Mouse (Mus musculus): ENCODE results near the gene Usp21. TPM values are rescaled to one million over a fixed set of nuclear protein-coding genes. Genes with fewer than 3 reads are reported as not detected.

Usp21 gene
- total and polyA plus RNA-seq, 3 experiments, result 10.0 to 66.4 TPM; not detected in 1

- Histone ChIP-seq H3K27me3 (ENCODE audit: control insufficient read depth in 1 of 2, insufficient read depth in 2 of 2, low read length in 2 of 2) (no peaks in the 10 kb centered on the region), H3K9me3 (replicated peaks; ENCODE audit: insufficient read depth, low read length) (no peaks in the 10 kb centered on the region), H3K27ac (ENCODE audit: control insufficient read depth, low read depth, low read length) (no peak overlapping the region), H3K4me1 (ENCODE audit: control insufficient read depth in 1 of 2, insufficient read depth in 2 of 2, low read length in 2 of 2) (peaks cover 0 to 16% of the 10 kb centered on the region in 2 experiments; a peak in 3 of 4 replicates), H3K36me3 (ENCODE audit: control insufficient read depth in 1 of 2, insufficient read depth in 2 of 2, low read length in 2 of 2) (peaks cover 0 to 8% of the 10 kb centered on the region in 2 experiments; a peak in 2 of 4 replicates), H3K4me3 (ENCODE audit: control insufficient read depth in 1 of 2, insufficient read depth in 1 of 2, low read depth in 2 of 2, low read length in 2 of 2) (no peak overlapping the region), H3K79me2 (ENCODE audit: control insufficient read depth, insufficient read depth, low read length, poor library complexity) (peaks cover 10% of the 10 kb centered on the region; the same call in 1 of the 2 replicates), H3K9ac (ENCODE audit: control insufficient read depth, low read depth, low read length, poor library complexity, severe bottlenecking) (no peak overlapping the region)
- DNase-seq (ENCODE audit: low read depth, low spot score), result no peak
- TF ChIP-seq CHD1 (IDR thresholded peaks at IDR 0.05; ENCODE audit: low read depth, low read length) (no peak), ZNF384 (IDR thresholded peaks at IDR 0.05; ENCODE audit: low read depth, low read length) (peak; percentile 43; the same call in 1 of the 2 replicates)
Measured at GRCm38 (mm10) chr1:171283188-171284160, 4.3 kb downstream of the Usp21 start.

- DNase-seq (ENCODE audit: low read depth, low spot score), result no peak
- peaks cover 7% of the 10 kb centered on the region; the same call in 1 of the 2 replicates for H3K79me2 ChIP-seq (ENCODE audit: control insufficient read depth, insufficient read depth, low read length, poor library complexity)
- TF ChIP-seq POLR2AphosphoS5 (IDR thresholded peaks at IDR 0.05; ENCODE audit: borderline replicate concordance, low read depth, low read length) (no peak), POLR2AphosphoS2 (IDR thresholded peaks at IDR 0.05; ENCODE audit: low read length) (no peak), MAX (IDR thresholded peaks at IDR 0.05; ENCODE audit: low read length) (no peak), SIN3A (IDR thresholded peaks at IDR 0.05; ENCODE audit: low read length) (no peak), MEF2A (IDR thresholded peaks at IDR 0.05; ENCODE audit: extremely low read depth, insufficient replicate concordance, low read depth, low read length, poor library complexity, severe bottlenecking) (no peak)
- H3K4me3 ChIP-seq (ENCODE audit: control insufficient read depth in 1 of 2, insufficient read depth in 1 of 2, low read depth in 2 of 2, low read length in 2 of 2), result peak overlapping the region; percentile 62 to 80
- H3K9me3 ChIP-seq (replicated peaks; ENCODE audit: insufficient read depth, low read length), result no peaks in the 10 kb centered on the region
- peak overlapping the region; percentile 85 for H3K9ac ChIP-seq (ENCODE audit: control insufficient read depth, low read depth, low read length, poor library complexity, severe bottlenecking)
- H3K4me1 ChIP-seq (ENCODE audit: control insufficient read depth in 1 of 2, insufficient read depth in 2 of 2, low read length in 2 of 2), result peaks cover 0 to 12% of the 10 kb centered on the region in 2 experiments; a peak in 2 of 4 replicates
- peak overlapping the region; percentile 31 for H3K27ac ChIP-seq (ENCODE audit: control insufficient read depth, low read depth, low read length)
- H3K27me3 ChIP-seq (ENCODE audit: control insufficient read depth in 1 of 2, insufficient read depth in 2 of 2, low read length in 2 of 2), result no peaks in the 10 kb centered on the region
- peaks cover 0 to 5% of the 10 kb centered on the region in 2 experiments; a peak in 3 of 4 replicates for H3K36me3 ChIP-seq (ENCODE audit: control insufficient read depth in 1 of 2, insufficient read depth in 2 of 2, low read length in 2 of 2)
Measured at GRCm38 (mm10) chr1:171282086-171282805, 5.5 kb downstream of the Usp21 start.

DNA sequence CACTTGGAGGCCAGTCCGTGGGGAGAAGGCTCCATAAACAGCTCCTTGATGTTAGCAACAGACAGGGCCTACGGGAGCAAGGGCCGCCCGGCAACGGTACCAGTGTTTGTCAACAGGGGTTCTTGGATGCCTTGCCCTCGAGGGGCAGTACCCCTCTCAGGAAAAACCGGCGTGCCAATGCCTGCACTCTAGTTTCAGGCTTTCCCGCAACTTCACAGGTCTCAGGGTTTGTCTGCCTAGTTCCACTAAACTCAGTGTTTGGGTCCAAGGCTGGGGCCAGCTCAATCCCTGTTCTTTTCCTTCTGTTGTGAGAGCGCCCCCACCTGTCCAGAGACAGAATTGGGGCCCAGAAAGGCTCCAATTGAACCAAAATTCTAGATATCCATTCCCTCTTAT, 6.3 kb downstream of the Usp21 start:
- DNase-seq (ENCODE audit: low read depth, low spot score), result peak; percentile 89
- Histone ChIP-seq H3K36me3 (ENCODE audit: control insufficient read depth in 1 of 2, insufficient read depth in 2 of 2, low read length in 2 of 2) (peaks cover 0 to 7% of the 10 kb centered on the region in 2 experiments; a peak in 3 of 4 replicates), H3K4me1 (ENCODE audit: control insufficient read depth in 1 of 2, insufficient read depth in 2 of 2, low read length in 2 of 2) (peaks cover 0 to 10% of the 10 kb centered on the region in 2 experiments; a peak in 1 of 4 replicates)
- TF ChIP-seq MYB (IDR thresholded peaks at IDR 0.05; ENCODE audit: low read depth, low read length), result no peak
- no peak; the same call in 1 of the 2 replicates for TF ChIP-seq NRF1 (IDR thresholded peaks at IDR 0.05; ENCODE audit: insufficient read depth, low read depth, low read length, poor library complexity, severe bottlenecking)
- TF ChIP-seq KAT2A (conservative IDR thresholded peaks at IDR 0.05; ENCODE audit: low read depth, low read length), result no peak
- peak; percentile 11; the same call in 1 of the 2 replicates for TF ChIP-seq NELFE (IDR thresholded peaks at IDR 0.05; ENCODE audit: low read depth, low read length)
- peak; percentile 52; the same call in 1 of the 2 replicates for TF ChIP-seq ETS1 (IDR thresholded peaks at IDR 0.05; ENCODE audit: low read depth, low read length)
- TF ChIP-seq CHD1 (IDR thresholded peaks at IDR 0.05; ENCODE audit: low read depth, low read length), result peak; percentile 80; the same call in 1 of the 2 replicates
- TF ChIP-seq POLR2AphosphoS5 (IDR thresholded peaks at IDR 0.05; ENCODE audit: borderline replicate concordance, low read depth, low read length), result no peak
- peak; percentile 37 for TF ChIP-seq MAZ (IDR thresholded peaks at IDR 0.05; ENCODE audit: low read depth, low read length)
- TF ChIP-seq ZC3H11A (IDR thresholded peaks at IDR 0.05; ENCODE audit: low read depth, low read length), result 0 out of 2 replicates have a peak, but pooled peaks have one; percentile 43
- 0 out of 4 replicates have a peak, but pooled peaks of 1 of the 2 experiments have one; percentile 24 for TF ChIP-seq EP300 (IDR thresholded peaks at IDR 0.05; ENCODE audit: low read depth in 1 of 2, low read length in 2 of 2)
- no peak for TF ChIP-seq ZNF384 (IDR thresholded peaks at IDR 0.05; ENCODE audit: low read depth, low read length)
- TF ChIP-seq ZMIZ1 (IDR thresholded peaks at IDR 0.05; ENCODE audit: low read depth, low read length), result 0 out of 2 replicates have a peak, but pooled peaks have one; percentile 44
- no peak for TF ChIP-seq ZKSCAN1 (IDR thresholded peaks at IDR 0.05; ENCODE audit: low read depth, low read length)
- TF ChIP-seq TAL1 (IDR thresholded peaks at IDR 0.05; ENCODE audit: low read length), result no peak
- TF ChIP-seq CHD2 (IDR thresholded peaks at IDR 0.05; ENCODE audit: low read length), result no peak
- no peak for TF ChIP-seq USF1 (IDR thresholded peaks at IDR 0.05; ENCODE audit: low read depth, low read length)

More for the DNA sequence above, 6.3 kb downstream of the Usp21 start:
- Histone ChIP-seq H3K79me2 (ENCODE audit: control insufficient read depth, insufficient read depth, low read length, poor library complexity) (peaks cover 5% of the 10 kb centered on the region; the same call in 1 of the 2 replicates), H3K9me3 (replicated peaks; ENCODE audit: insufficient read depth, low read length) (no peaks in the 10 kb centered on the region), H3K9ac (ENCODE audit: control insufficient read depth, low read depth, low read length, poor library complexity, severe bottlenecking) (peak overlapping the region; percentile 85), H3K27me3 (ENCODE audit: control insufficient read depth in 1 of 2, insufficient read depth in 2 of 2, low read length in 2 of 2) (no peaks in the 10 kb centered on the region), H3K4me3 (ENCODE audit: control insufficient read depth in 1 of 2, insufficient read depth in 1 of 2, low read depth in 2 of 2, low read length in 2 of 2) (peak overlapping the region; percentile 62 to 80), H3K27ac (ENCODE audit: control insufficient read depth, low read depth, low read length) (peak overlapping the region; percentile 93)
